Mouse (Mus musculus) left cerebral cortex, adult 11 months (tissue): ENCODE data around the gene Armc3.
"Not testable (repeated sequence)": the region's sequence is repeated elsewhere in the genome, so short reads cannot be mapped to it uniquely, and the experiment has no call there.

Source experiments
- DNase-seq: peaks from one replicate; pipeline ENCODE4 v3.0.0; 2022; ENCODE audit warnings: low spot score

Armc3 gene

DNA sequence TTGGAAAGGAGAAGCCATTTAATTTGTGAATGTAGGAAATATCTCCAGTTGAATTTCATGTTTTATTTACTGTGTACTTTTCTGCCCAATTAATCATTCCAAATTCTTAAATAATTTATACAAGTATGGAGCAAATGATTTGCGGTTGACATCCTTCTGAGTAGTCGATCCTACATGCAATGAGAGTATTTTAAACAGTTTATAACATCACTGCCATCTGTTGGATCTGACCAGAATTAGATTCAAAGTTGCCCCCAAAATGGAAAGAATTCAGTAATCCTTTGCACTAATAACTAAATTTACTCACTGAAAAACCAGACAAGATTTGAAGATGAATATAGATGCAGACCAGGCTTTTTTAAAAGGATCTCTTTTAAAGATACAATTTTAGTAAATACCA is 75.5 kb downstream of the Armc3 start:
- DNase-seq = no peak

DNA sequence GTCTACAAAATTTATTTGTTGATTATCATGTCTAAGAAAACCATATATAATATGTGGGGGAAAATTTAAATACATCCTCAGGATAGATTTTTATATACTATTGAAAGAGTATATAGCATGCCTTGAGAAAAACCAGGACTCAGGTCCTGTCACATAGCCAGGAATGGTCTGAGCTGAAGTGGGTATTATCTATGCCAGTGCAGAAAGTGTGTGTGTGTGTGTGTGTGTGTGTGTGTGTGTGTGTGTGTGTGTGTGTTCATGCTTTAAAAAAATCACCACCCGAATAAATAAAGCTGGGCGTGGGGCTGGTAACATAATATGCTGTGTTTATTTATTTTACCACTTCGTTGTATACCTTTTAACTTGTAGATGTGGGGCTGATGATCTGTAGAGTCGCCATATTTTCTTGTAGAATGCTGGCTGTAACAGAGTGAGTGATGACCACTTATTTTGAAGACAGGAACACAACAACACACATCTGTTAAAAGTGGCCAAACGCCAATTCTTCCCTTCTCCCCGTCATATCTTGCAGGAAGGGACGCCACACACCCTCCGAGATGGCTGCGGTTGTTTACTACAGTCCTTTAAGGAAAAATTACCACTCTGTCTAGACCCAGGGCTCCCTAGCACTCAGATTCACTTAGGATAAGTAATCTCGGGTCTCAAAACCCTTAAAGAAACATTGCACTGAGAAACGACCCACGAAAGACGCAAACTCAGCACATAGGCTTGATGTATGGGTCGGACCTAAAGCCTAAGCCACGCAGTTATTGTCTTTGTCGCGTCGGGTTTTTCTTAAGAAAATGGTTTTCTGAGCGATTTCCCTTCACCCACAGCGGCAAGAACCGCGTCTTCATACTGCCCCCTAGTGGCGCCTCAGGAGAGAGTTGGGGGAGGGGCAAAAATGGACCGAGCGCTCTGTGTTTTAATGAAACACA is 76.8 kb downstream of the Armc3 start:
- peak; percentile 78 for DNase-seq

DNA sequence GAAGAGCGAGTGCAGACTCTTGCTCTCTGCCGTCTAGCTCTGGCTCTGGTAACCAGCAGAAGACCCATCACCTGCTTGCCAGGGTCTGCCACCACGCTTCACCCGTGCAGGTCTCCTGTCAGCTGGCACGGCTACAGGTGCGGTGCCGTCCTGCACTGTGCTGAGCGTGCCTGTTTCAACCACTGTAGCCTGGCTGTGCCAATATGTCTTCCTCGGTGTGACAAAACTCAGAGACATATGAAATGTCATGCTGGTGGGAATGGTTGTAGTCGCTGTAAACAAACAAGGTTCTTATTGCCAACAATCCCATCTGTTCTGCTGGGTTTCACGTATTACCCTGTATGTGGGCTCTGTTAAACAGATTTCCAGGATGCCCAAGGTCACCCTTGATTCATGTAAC is 81.2 kb downstream of the Armc3 start:
- DNase-seq = no peak

DNA sequence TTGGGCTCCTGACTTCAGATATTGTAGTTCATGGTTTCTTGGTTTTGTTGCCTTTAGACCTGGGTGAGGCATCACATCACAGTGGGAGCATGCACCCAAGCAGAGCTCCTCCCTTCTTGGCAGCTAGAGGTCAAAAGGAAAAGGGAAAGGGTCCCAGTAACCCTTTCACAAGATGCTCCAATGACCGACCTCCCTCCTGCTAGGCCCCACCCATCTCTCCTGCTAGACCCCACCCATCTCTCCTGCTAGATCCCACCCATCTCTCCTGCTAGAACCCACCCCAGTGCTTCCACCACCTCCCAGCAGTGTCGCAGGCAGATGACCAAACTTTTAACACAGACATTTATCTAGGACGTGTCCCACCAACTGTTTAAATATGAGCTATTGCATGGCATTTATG is 93.3 kb downstream of the Armc3 start:
- no peak for DNase-seq

DNA sequence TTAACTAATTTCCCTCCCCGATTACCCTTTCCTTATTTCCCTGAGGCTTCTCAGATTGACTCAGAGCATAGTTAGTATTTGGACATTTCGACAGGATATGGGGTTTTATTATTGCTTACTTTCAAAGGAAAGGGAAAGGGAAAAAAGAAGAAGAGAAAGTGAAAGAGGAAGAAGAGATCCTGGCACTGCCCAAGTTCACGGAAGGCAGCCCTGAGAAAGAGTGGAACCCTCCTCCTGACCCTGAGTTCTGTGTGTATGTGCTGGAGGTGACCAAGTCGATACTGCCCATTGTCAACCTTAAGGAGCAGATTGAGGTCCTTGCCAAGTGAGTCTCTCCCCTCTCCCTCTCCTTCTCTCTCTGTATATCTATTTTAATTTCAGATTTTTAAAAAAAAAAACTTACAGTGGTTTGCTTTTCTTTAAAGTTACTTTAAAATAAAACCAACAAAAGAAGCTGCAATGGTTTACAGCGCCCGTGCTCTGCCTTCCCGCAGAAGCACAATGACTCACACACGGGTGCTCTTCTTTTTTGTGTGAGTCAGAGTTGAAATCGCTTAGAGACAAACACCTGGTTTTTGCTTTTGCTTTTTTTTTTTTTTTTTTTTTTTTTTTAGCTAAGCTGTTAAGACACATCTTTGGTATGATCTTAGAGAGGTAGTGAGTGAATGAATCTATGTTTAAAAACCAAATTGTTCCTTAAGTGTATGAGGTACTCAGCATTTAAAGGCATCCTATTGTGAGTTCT is 101.4 kb downstream of the Armc3 start:
- no peak for DNase-seq

DNA sequence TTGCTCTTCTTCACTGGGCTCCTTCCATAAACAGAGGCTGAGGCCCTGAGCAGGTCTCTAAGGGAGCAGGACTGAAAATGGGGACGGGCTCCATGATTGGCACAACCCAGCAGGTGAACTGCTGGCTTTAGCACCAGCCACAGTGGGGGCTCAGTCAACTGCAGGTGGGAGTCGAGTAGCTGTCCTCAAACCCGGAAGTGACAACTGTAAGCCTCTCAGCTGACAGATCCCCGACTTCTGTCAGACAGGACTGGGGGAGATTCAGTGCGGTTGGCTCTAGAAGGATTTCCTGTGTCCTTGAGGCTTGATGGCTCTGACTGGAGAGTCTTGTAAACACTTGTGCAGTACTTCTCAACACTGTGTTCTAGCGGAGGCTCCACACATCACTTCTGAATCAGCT is 102.1 kb downstream of the Armc3 start:
- no peak for DNase-seq

DNA sequence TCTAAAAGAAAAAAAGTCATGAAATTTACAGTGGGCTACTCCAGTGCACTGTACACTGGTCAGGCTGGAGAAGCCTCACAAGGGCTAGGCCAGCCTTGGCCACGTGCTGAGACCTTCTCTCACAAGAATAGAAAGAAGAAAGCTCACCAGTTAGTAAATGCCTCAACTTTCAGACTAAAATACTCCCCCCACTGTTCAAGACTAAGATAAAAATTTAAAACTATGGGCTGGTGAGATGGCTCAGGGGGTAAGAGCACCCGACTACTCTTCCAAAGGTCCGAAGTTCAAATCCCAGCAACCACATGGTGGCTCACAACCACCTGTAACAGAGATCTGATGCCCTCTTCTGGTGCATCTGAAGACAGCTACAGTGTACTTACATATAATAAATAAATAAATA is 104.0 kb downstream of the Armc3 start:
- not testable (repeated sequence) for DNase-seq

DNA sequence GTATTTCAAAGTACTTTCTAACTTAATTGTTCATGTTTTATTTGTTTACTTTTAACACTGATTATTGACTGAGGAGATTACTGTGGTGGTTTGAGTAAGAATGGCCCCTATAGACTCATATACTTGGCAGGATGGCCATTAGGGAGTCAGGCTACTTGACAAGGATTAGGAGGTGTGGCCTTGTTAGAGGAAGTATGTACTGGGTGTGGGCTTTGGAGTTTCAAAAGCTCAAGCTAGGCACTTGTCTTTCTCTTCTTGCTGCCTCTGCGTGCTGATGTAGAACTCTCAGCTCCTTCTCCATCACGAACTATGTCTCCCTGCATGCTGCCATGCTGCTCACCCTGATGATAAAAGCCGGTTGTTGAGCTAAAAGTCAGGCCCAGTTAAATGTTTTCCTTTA is 111.4 kb downstream of the Armc3 start:
- no peak for DNase-seq

DNA sequence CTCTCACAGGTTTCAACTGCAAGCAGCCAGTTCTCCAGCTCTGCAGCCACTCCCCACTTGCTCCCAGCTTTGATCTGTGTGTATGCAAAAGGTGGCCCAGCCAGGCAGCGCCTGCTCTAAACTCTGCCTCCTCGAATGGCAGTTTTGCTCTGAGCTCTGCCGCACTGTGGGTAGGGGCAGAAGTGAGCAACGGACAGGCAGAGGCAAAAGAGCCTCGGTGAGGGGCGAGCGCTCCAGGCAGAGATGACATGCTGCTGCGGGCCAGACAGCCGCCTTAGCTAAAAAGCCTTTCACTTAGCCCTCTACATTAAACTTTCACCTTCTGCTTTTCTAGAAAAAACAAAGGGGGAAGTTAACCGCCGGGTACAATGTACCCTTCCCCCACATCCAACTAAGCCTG is 117.0 kb downstream of the Armc3 start:
- DNase-seq = no peak

DNA sequence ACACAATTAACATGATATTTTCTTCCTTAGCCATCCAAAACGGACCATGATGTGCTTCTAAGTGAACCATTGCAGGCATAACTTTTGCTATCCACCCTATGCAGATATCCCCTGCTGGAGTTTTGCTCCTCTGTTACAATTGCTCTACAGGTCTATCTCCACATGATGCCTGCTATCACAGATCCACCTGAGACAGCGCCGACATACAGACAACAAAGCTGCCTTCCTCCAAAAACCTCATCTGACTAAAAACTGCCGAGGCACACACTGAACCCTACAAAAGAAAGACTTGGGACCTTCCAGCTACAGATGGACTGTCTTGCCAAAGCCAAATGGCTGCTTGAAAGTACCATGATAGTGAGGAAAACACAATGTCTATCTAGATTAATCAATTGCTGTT is 117.6 kb downstream of the Armc3 start:
- no peak for DNase-seq

DNA sequence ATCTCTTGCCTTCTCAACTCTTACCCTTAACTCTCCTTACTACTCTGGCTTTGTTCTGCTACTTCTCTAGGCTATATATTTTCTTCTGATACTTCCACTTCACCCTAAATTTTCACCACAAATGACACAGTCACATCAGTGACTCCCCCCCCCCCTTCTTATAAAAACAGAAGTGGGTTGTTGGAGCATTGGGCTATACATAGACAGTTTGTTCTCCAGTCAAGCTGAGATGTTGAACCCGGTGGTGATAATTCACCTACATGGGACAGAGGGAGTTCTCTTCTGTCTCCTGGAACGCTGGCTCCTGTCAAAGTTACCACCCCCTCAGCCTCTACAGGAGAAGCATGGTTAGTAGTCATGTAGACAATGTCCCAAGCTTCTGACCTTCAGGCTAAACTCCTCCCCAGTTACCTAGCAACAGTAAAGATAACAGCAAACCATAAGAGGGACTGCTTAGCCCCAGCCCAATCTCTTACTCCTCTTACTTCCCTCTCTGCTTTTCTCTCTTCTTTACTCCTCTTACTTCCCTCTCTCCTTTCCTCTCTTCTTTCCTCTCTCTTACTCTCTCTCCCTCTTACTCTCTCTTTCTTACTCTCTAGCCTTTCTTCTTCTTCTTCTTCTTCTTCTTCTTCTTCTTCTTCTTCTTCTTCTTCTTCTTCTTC is 118.2 kb downstream of the Armc3 start:
- DNase-seq = not testable (repeated sequence)

DNA sequence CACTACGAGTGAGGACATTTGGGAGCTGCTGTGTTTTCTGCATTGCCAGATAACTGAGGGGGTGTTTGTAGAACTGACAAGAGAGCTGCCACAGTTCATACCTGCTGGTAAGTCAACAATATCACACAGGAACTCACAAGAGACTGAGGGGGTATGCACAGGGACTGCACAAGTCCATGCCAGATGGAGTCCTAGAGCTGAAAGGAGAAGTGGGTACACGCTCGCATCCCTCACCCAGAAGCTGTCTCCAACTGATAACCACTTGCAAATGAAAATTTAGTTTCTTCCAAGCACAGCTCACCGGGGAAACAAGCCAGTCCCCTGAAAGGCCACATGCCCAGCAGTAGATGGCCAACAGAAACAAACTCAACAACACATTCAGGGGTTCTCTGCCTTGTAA is 119.4 kb downstream of the Armc3 start:
- DNase-seq = no peak

DNA sequence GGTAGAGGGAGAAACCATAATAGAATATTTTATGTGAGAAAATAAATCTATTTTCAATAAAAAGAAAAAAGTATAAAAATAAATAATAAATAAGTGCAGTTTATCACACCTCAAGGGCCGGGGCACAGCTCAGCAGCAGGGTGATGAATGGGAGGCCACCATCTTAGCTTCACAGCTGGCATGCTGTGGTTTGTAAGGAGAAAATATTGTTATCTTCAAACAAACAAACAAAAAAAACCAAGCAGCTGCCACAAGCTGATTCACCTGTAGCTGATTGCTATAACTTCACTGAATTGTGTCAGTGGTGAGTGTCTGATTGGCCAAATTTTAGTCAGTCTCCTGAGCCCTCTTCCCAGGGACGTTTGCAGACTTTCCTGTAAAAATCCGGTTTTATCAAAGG is 120.2 kb downstream of the Armc3 start:
- no peak for DNase-seq

DNA sequence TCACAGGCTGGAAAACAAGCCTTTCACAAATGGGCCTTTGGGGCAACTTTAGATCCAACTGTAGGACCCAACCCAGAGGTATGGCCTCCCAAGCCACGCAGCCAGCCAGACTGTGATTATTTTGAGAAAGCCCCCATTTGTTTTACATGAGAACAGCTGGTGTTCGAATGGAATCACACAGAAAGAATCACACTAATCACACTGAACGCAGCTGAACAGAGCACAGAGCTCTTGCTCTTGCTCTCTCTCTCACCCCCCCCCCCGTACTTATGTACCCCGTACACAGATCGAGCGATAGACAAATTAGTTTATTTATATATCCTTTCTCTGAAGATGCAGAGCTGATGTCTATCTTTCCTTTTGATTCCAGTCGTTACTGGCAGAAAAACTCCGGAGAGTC is 123.3 kb downstream of the Armc3 start:
- no peak for DNase-seq

DNA sequence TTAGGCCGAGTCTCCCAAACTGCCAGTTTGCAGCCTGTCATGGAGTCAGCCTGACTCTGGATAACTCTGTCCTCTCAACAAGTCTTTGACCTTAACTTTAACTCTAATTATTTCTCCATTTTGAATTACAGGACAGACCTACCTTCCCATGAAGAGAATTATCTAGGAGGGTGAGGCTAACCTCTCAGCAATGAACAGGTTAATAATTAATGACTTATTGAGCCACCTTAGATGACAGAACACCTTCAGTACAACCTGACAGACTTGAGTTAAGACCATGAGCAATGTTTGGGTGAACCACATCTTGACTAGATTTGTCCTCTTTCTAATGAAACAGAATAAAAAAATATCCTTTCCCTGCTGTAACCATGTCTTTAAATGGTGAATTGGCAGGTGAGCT is 127.3 kb downstream of the Armc3 start:
- DNase-seq = no peak

DNA sequence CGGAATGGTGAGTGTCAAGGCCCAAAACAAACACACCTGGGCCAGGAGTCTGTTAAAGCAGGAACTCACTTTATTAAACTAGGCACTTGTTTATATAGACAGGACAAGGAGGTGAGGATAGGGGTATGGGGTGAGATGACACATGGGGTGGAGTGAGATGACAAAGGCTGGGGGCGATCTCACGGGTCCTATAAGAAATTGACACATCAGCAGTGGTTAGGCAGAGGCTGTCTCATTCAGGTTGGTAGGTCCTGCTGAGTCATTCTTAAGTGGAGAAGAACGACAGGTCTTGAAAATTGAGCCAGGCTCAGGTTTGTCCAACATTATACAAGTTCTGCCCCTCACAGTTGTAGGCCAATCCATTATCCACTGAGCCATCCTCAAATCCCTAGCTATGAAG is 128.7 kb downstream of the Armc3 start:
- no peak for DNase-seq

DNA sequence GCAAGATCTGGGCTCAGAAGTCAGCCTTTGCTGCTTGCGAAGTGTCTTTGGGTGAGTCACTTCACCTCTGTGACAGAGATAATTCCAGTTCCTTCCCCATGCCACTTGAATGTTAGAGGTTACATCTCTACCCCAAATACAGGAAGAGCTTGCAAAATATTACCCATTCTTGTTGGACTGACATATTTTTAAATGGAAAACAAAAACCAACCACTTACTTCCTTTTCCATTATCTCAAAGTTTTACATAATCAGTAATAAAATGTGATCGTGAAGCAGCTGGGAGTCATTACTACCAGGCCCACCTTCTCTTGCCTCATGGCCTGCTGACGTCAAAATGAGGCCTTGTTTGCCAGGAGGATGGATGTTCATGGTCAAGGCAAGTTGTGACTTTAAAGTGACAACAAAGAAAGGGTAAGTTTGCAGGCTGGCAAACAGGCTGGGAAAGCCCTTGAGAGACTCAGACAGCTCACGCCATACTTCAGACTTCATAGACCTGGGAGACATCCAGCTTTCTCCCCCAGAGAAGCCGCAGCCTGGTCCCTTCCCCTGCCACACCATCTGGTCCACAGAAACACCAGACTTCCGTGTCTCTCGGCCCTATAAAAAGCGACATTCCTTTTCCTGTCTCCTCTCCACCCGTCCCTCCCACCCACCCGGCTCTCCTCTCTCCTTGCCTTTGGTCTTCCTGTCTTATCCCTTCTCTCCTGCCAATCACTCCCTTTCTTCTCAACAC is 145.0 kb downstream of the Armc3 start:
- DNase-seq = peak; percentile 56

DNA sequence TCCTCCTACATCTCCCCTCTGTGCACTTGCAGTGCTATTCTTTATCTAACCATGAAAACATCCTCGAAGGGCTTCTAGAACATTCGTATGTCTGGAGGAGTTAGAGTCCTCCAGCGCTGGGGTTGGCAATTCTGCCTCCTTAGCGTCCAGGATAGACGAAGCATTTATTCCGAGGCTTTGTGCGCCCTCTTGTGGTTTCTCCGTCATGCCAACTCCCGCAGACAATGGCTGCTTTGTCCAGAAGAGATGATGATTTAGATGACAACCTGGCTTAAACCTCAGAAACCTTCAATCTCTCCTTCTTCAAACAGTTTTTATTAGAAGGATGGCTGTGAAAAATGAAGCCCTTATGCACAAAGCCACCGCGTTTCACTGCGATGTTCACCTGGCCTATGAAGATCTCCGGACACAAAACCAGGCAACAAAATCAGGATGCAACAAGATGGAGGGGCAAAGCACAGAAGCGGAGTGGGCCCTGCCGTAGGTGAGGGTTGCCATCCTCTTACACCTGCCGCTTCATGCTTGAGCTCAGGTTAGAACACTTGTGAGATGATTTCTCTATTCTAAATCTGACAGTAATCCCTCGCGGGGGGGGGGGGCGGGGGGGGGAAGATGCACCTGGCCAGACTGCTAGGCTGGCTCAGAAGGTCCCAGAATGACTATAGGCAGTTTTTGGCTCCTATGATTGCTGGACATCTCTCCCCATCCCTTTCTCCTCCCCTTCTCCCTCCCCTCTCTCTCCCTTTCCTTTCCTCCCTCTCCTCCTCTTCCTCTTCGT is 145.7 kb downstream of the Armc3 start:
- peak; percentile 88 for DNase-seq

DNA sequence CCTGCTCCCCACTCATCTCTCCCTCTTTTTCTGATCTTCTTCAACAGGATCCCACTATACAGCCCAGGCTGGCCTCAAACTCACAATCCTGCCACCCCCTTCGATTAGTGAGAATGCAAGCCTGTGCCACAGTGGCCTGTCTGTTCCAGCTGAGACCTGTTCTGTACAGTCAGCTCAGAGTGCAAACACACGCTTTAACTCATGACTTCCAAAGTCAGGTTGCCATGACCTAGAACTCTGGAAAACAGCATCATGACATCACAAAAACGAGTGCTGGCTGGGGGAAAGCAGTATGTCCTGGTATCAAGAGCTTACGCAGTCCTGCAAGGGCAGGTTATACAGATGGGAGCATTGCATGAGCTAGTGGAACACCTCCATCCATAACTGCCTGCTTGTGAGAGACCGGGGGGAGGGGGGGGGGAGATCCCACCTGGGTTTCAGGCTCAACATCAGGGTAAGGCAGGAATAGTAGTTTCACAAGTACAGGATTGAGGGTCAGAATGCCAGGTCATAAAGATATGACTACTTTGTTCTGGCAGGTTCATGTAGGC is 146.4 kb downstream of the Armc3 start:
- DNase-seq = no peak

DNA sequence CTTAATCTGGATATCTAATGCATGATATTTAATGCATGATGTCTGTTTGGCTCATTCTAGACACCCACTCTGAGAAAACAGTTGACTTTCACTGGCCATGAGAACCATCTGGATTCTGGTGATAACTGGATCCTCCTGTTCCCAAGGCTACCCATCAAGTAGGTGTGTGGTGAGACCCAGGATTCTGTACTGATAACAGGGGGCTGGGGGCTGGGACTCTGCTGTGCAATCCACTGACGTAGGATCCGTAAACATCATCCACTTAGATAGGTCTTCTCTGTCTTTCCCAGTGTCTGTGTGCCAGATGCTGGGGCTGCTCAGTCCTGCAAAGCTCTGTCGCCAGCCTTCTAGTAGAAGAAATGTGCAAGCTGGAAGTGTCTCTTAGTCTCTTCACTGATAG is 149.4 kb downstream of the Armc3 start:
- no peak for DNase-seq

DNA sequence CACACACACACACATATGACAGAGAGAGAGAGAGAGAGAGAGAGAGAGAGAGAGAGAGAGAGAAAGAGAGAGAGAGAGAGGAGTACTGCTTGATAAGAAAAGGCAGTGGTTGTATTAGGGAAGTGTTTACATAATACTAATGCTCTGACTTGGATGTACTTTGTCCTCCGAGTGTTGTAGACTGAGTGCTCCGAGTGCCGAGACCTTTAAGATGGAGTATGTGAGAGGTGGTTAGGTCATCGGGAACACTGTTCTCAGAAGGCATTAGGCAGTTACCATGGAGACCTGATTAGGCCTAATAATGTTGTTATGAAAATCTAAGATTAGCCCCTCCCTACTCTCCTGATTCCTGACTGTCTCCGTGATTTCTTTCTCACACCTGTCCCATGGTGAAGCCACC is 151.1 kb downstream of the Armc3 start:
- DNase-seq = no peak
